Mouse (Mus musculus) limb, embryonic 11.5 days (tissue): ENCODE measurements around the gene Qprt. TPM values are rescaled to one million over a fixed set of nuclear protein-coding genes. Genes with fewer than 3 reads are reported as not detected.

ENCODE experiments used
- ATAC-seq: fragments of 200-750 bp; cut with Nextera tagmentation; 2 replicates; pipeline ENCODE4 v1.8.0; 2017; ENCODE audit warnings: low read depth; ENCODE audit not compliant: insufficient number of reproducible peaks, low FRiP score, low TSS enrichment
- DNase-seq: peaks from one replicate; pipeline ENCODE4 v3.0.0-alpha.2; 2015; ENCODE audit warnings: low spot score
- H3K27ac ChIP-seq: fragments of 300-500 bp; sonication (generic); replicated peaks from 2 replicates; pipeline ENCODE4 v1.5.1; 2014; ENCODE audit warnings: low read depth, mild to moderate bottlenecking, low read length
- H3K27me3 ChIP-seq: fragments of 300-500 bp; sonication (generic); 2 replicates; pipeline ENCODE4 v1.6.1; 2014; ENCODE audit warnings: mild to moderate bottlenecking, low read length, mixed read lengths; ENCODE audit not compliant: control insufficient read depth, insufficient read depth
- H3K36me3 ChIP-seq: fragments of 300-500 bp; sonication (generic); 2 replicates; pipeline ENCODE4 v1.6.1; 2014; ENCODE audit warnings: mild to moderate bottlenecking, low read length, moderate library complexity, mixed read lengths; ENCODE audit not compliant: control insufficient read depth, insufficient read depth
- H3K4me1 ChIP-seq: fragments of 300-500 bp; sonication (generic); 2 replicates; pipeline ENCODE4 v1.6.1; 2014; ENCODE audit warnings: low read length, mixed read lengths; ENCODE audit not compliant: control insufficient read depth, insufficient read depth
- H3K4me2 ChIP-seq: fragments of 300-500 bp; sonication (generic); 2 replicates; pipeline ENCODE4 v1.6.1; 2014; ENCODE audit warnings: low read depth, mild to moderate bottlenecking, moderate library complexity; ENCODE audit not compliant: severe bottlenecking
- H3K4me3 ChIP-seq: fragments of 300-500 bp; sonication (generic); 2 replicates; pipeline ENCODE4 v1.5.1; 2014; ENCODE audit warnings: low read depth, low read length
- H3K9ac ChIP-seq: fragments of 300-500 bp; sonication (generic); 2 replicates; pipeline ENCODE4 v1.6.1; 2014; ENCODE audit warnings: mild to moderate bottlenecking, low read length
- H3K9me3 ChIP-seq: fragments of 300-500 bp; sonication (generic); 2 replicates; pipeline ENCODE4 v1.6.1; 2016; ENCODE audit warnings: low read length; ENCODE audit not compliant: control insufficient read depth
- WGBS: fragments of 180-500 bp; shearing (Covaris S2); extraction: QIAGEN DNeasy Blood & Tissue Kit; methylation state at CpG from one replicate; pipeline ENCODE4 v1.1.7; 2014; 5-methylcytosine and 5-hydroxymethylcytosine counted together
- polyA plus RNA-seq: library from polyadenylated mRNA; unstranded; fragments of >200 nt; fragmentation: Nextera tagmentation; extraction: Ambion mirVana; gene quantifications from 2 replicates; pipeline ENCODE4 v1.2.1, GENCODE M21; 2014

Gene Qprt
- polyA plus RNA-seq, 1 experiment from 2014 or later = 1.6 TPM

DNA sequence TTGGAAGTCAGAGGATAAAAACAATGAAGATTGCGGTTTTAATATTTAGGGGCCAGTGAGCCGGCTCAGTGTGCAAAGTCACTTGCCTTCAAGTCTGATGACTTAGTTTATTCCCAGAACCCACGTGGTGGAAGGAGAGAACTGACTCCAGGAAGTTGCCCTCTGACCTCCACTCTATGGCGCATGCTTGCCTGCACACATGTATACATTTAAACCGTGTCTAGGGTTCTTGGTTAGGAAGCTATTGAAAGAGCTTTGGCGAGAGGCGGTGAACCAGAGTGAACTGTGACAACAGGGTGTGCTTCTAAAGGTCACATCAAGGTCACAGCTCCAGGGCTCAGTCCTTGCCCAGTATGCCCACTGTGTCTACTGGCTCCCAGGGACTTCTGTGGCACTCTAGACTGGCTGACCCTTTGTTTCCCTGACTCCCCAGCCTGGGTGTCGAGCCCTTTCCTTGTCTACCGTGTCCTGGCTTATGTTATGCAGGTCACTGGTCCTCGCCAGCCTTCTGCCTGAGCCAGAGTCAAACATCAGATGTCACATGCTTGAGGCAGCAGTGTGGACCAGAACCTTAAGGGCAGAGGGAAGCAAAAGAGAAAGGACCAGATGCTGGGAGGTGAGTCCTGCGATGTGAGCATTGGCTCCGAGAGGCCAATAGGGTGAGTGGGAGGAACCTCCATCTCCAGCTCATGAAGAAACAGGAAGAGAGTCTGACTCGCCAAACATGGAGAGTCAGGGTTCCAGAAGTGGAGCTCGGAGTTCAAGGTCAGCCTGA is 3.2 kb downstream of the Qprt start:
- Histone ChIP-seq H3K9me3 (no peaks in the 10 kb centered on the region), H3K36me3 (no peaks in the 10 kb centered on the region), H3K4me3 (no peak overlapping the region), H3K4me2 (no peak overlapping the region), H3K4me1 (peaks cover 8% of the 10 kb centered on the region; the same call in 1 of the 2 replicates), H3K9ac (no peak overlapping the region), H3K27me3 (peaks cover 15% of the 10 kb centered on the region; the same call in 1 of the 2 replicates), H3K27ac (no peak overlapping the region)
- DNase-seq (no peak), ATAC-seq (no peak)
- 63% methylated on average over 14 of the region's 14 CpGs for WGBS

DNA sequence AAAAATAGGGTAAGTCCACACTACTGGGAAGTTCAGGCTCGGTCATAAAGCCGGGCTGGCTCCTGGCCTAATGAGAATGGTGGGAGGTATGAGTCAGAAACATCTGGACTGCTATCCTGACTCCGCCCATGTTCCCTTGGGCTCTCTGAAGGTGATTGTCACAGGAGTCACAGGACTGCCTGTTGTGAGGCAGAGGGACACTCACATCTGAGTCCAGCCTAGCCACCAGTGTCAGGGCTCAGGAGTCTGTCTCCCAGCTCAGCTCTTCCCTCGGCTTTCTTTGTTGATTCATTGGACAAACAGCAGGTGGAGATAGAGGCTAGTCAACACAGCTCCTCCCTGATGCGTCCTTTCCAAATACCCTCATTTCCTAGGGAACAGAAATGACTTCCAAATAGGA is 4.1 kb downstream of the Qprt start:
- H3K9ac ChIP-seq = no peak overlapping the region
- WGBS = 33% methylated on average over 5 of the region's 5 CpGs

GRCm38 (mm10) chr7:127116331-127116935 is 5.6 kb downstream of the Qprt start:
- Histone ChIP-seq H3K4me2 (no peak overlapping the region), H3K27ac (no peak overlapping the region), H3K27me3 (peaks cover 9% of the 10 kb centered on the region; the same call in 1 of the 2 replicates), H3K9ac (no peak overlapping the region), H3K9me3 (no peaks in the 10 kb centered on the region), H3K4me3 (no peak overlapping the region), H3K4me1 (peaks cover 10% of the 10 kb centered on the region; the same call in 1 of the 2 replicates), H3K36me3 (no peaks in the 10 kb centered on the region)
- DNase-seq = no peak
- WGBS = 69% methylated on average over 11 of the region's 11 CpGs
- no peak for ATAC-seq

More for the DNA sequence above, 4.1 kb downstream of the Qprt start:
- Histone ChIP-seq H3K27me3 (peaks cover 15% of the 10 kb centered on the region; the same call in 1 of the 2 replicates), H3K4me1 (peaks cover 8% of the 10 kb centered on the region; the same call in 1 of the 2 replicates), H3K27ac (no peak overlapping the region), H3K9me3 (no peaks in the 10 kb centered on the region), H3K4me3 (no peak overlapping the region), H3K4me2 (no peak overlapping the region), H3K36me3 (no peaks in the 10 kb centered on the region)
- ATAC-seq (no peak), DNase-seq (no peak)

- H3K9me3 ChIP-seq = no peaks in the 10 kb centered on the region
- no peak for ATAC-seq
- 89% methylated on average over 11 of the region's 11 CpGs for WGBS
- H3K4me3 ChIP-seq = no peak overlapping the region
- peaks cover 10% of the 10 kb centered on the region; the same call in 1 of the 2 replicates for H3K4me1 ChIP-seq
- no peak overlapping the region for H3K4me2 ChIP-seq
- no peak for DNase-seq
- H3K36me3 ChIP-seq = no peaks in the 10 kb centered on the region
- no peaks in the 10 kb centered on the region for H3K27me3 ChIP-seq
- H3K27ac ChIP-seq = no peak overlapping the region
- H3K9ac ChIP-seq = no peak overlapping the region
These were observed 7.1 kb downstream of the Qprt start for GRCm38 (mm10) chr7:127114920-127115319.

DNA sequence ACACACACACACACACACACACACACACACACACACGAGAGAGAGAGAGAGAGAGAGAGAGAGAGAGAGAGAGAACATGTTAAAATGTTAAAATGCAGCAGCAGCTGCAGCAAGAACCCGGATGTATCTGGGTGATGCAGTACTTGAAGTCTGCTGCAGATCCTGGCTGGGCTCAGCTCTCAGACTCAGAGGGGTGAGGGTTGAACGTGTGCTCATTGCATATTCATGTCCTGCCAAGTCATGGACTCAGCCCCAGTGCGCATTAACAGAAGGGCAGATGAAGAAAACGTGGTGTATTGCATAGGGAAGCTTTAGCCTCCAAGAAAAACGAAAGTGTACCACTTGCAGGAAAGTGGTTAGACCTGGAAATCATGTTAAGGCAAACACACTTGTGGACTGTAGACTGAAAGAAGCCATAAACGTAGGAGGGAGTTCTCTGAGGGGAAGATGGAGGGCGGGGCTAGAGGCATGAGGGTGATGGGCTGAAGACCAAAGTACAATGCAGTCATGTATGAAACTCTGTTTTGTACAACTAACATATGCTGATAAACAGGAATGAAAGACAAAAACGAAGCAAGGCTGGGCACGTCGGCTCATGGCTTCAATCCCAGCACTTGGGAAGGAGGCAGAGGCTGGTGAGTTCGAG is 8.3 kb downstream of the Qprt start:
- H3K4me3 ChIP-seq = no peak overlapping the region
- no peak overlapping the region for H3K27ac ChIP-seq
- H3K4me1 ChIP-seq = peaks cover 7% of the 10 kb centered on the region; the same call in 1 of the 2 replicates
- H3K9me3 ChIP-seq = no peaks in the 10 kb centered on the region
- no peak for DNase-seq
- no peak for ATAC-seq
- H3K9ac ChIP-seq = no peak overlapping the region
- no peaks in the 10 kb centered on the region for H3K27me3 ChIP-seq
- 59% methylated on average over 12 of the region's 12 CpGs for WGBS
- no peaks in the 10 kb centered on the region for H3K36me3 ChIP-seq
- no peak overlapping the region for H3K4me2 ChIP-seq

GRCm38 (mm10) chr7:127112921-127113597 is 9.0 kb downstream of the Qprt start:
- Histone ChIP-seq H3K27me3 (no peaks in the 10 kb centered on the region), H3K4me2 (no peak overlapping the region), H3K9me3 (no peaks in the 10 kb centered on the region), H3K4me1 (0 out of 2 replicates have a peak, but pooled peaks cover 5% of the 10 kb centered on the region), H3K36me3 (no peaks in the 10 kb centered on the region), H3K9ac (no peak overlapping the region), H3K27ac (no peak overlapping the region), H3K4me3 (no peak overlapping the region)
- ATAC-seq (no peak), DNase-seq (no peak)
- 36% methylated on average over 9 of the region's 9 CpGs for WGBS

DNA sequence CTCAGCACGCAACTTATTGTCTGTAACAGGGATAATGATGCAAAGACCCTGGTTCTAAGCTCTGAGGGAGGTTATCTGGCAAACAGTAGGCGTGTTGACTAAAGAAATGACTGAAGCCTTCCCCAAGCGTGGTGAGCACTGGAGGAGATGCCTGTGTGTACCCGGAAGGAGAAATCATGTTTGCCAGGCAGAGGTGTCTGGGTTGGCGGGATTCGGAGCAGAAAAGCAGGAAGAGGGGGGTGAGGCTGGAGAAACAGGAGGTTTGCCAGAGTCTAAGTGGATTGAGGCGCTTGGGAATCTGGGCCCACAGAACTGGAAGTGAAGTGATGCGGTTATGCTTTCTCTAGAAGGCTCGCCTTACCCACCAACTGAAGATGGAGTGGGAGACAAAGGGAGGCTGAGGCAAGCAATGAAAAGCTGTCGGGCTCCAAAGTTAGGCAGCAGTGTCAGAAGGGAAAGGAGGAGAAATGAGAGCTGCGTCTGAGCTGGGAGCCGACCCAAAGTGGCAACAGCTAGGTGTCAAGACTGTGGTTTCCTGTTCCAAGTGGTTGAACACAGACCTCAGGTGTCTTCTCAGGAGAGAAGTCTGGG is 9.7 kb downstream of the Qprt start:
- DNase-seq (no peak), ATAC-seq (no peak)
- Histone ChIP-seq H3K27me3 (no peaks in the 10 kb centered on the region), H3K36me3 (no peaks in the 10 kb centered on the region), H3K4me2 (no peak overlapping the region), H3K9me3 (no peaks in the 10 kb centered on the region), H3K27ac (no peak overlapping the region), H3K4me3 (no peak overlapping the region), H3K9ac (no peak overlapping the region), H3K4me1 (0 out of 2 replicates have a peak, but pooled peaks cover 3% of the 10 kb centered on the region)
- 80% methylated on average over 12 of the region's 12 CpGs for WGBS

GRCm38 (mm10) chr7:127111461-127111860 is 10.6 kb downstream of the Qprt start:
- H3K9ac ChIP-seq = no peak overlapping the region
- H3K36me3 ChIP-seq = no peaks in the 10 kb centered on the region
- no peak overlapping the region for H3K4me2 ChIP-seq
- 0 out of 2 replicates have a peak, but pooled peaks cover 3% of the 10 kb centered on the region for H3K4me1 ChIP-seq
- ATAC-seq (no peak), DNase-seq (peak; percentile 61)
- 53% methylated on average over 5 of the region's 6 CpGs for WGBS
- H3K27ac ChIP-seq = no peak overlapping the region
- no peak overlapping the region for H3K4me3 ChIP-seq
- H3K9me3 ChIP-seq = no peaks in the 10 kb centered on the region
- no peaks in the 10 kb centered on the region for H3K27me3 ChIP-seq
